In the genomic region with DNA sequence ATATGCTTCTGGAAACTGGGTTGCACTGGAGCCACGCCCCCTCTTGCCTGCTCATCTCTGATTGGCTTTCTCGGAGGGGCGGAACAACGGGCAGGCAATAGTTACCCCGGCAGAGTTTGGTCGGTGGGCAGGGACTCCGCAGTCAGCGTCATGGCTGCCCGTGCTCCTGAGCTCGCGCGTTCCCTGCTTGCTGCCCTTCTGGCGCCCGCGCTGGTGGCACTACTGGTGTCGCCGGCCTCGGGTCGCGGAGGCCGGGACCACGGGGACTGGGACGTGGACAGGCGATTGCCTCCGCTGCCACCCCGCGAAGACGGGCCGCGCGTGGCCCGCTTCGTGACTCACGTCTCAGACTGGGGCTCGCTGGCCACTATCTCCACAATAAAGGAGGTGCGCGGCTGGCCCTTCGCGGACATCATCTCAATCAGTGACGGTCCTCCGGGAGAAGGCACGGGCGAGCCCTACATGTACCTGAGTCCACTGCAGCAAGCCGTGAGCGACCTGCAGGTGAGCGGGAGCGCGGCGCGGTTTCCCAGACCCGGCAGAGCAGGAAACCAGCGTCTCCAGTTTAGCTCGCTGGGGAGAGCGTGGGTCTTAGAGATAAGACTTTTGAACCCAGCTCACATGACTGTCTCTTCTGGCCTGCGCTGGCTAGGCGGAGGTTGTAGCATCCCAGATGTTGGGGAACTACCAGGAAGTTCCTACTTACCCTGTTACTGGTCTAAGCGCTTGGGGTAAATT, we compare ENCODE assay signal across 8 mouse cellular contexts. TPM values are rescaled to one million over a fixed set of nuclear protein-coding genes. Genes with fewer than 3 reads are reported as not detected.
DNase-seq lines count a peak whose midpoint lies in the region; ATAC-seq lines count a peak whose summit lies in the region.

A gene (plus strand): TSS at position 112 of the 738 bp plus-strand sequence.

- H3K4me1 ChIP-seq in hindbrain, embryonic 10.5 days (replicated peaks): peaks cover 25% of the 10 kb centered on the region

- peak within 1 kb of the TSS; percentile 87 for H3K27ac ChIP-seq in hindbrain, embryonic 10.5 days

- H3K9me3 ChIP-seq in hindbrain, embryonic 10.5 days: peaks cover 6% of the 10 kb centered on the region; the same call in 1 of the 2 replicates

- peak; percentile 92 for DNase-seq in MEL-GATA-1-ER (ENCODE audit: extremely low read depth, low read depth)
- peak; percentile 94 for DNase-seq in cerebellum, adult 8-10 months
- DNase-seq in hindbrain, embryonic 10.5 days (ENCODE audit: low spot score): peak; percentile 91
- peak; percentile 87 to 92 for DNase-seq in layer of hippocampus, postnatal 10 days (ENCODE audit: low spot score in 2 of 2)
- peak; percentile 98 for DNase-seq in lung, postnatal 10 days
- DNase-seq in ovary, postnatal 36 days (ENCODE audit: low spot score): peak; percentile 90
- DNase-seq in thymus, postnatal 25 days: peak; percentile 94

- no peaks in the 10 kb centered on the region for H3K36me3 ChIP-seq in hindbrain, embryonic 10.5 days

- peak; percentile 99 for ATAC-seq in frontal cortex, adult (ENCODE audit: low TSS enrichment)

- peaks cover 39% of the 10 kb centered on the region for H3K27me3 ChIP-seq in hindbrain, embryonic 10.5 days (ENCODE audit: insufficient read depth, poor library complexity, severe bottlenecking)

- peak within 1 kb of the TSS; percentile 67 for H3K4me3 ChIP-seq in hindbrain, embryonic 10.5 days

- WGBS in hindbrain, embryonic 10.5 days: under 1% methylated on average over 57 of the region's 57 CpGs

RNA-seq across cellular contexts. Expression of the gene that starts here (rescaled TPM):
- 30.0 and 40.7 TPM in 2 replicates for polyA plus RNA-seq in hindbrain, embryonic 10.5 days (2016; fragmentation: Nextera tagmentation; extraction: Ambion mirVana)
- total RNA-seq in layer of hippocampus, postnatal 10 days (2021): 10 to 100 TPM; 18.7 to 23.7 TPM

Comparison
In these comparisons a context has a peak if more than half of its experiments do, and no peak if none do; other contexts are left out.
1. Peak in every context shown above with its lines: DNase-seq, ATAC-seq, H3K4me3 ChIP-seq and H3K27ac ChIP-seq.